Mouse (Mus musculus): Measurements from ENCODE around the gene Ap4s1. TPM values are rescaled to one million over a fixed set of nuclear protein-coding genes. Genes with fewer than 3 reads are reported as not detected.

The Ap4s1 gene
- polyA plus RNA-seq, 1 experiment from 2014 or later = 27.6 TPM

- Histone ChIP-seq H3K4me1 (peaks cover 43% of the 10 kb centered on the region), H3K9ac (no peak overlapping the region), H3K9me3 (no peaks in the 10 kb centered on the region), H3K27ac (replicated peaks) (peak overlapping the region; percentile 61), H3K4me2 (no peak overlapping the region), H3K4me3 (no peak overlapping the region), H3K27me3 (replicated peaks) (no peaks in the 10 kb centered on the region), H3K36me3 (peaks cover 6% of the 10 kb centered on the region)
- 37% methylated on average over 7 of the region's 7 CpGs for WGBS
- ATAC-seq (ENCODE audit: extremely low read depth, insufficient number of reproducible peaks, low FRiP score, low TSS enrichment) = peak; percentile 55; the same call in 1 of the 2 replicates
Observed at GRCm38 (mm10) chr12:51735840-51736271, 45.0 kb downstream of the Ap4s1 start.

DNA sequence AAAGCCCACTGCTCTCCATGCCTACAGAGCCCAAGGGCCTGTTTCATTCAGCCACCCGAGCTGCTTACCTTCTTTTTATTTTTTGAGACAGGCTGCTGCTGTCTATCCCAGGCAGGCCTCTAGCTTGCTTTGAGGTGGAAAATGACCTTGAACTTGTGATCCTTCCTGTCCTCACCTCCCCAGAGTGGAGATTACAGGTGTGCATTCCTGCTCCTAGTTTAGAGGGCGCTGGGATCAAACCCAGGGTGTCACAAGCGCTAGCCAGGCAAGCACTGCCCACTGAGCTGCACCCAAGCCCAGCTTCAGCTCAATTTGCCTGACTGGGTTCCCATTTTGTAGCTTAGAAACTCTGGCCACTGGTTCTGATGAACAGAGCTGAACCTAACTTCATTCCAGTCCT lies 45.5 kb downstream of the Ap4s1 start:
- 36% methylated on average over 3 of the region's 3 CpGs for WGBS
- no peak for ATAC-seq (ENCODE audit: extremely low read depth, insufficient number of reproducible peaks, low FRiP score, low TSS enrichment)

DNA sequence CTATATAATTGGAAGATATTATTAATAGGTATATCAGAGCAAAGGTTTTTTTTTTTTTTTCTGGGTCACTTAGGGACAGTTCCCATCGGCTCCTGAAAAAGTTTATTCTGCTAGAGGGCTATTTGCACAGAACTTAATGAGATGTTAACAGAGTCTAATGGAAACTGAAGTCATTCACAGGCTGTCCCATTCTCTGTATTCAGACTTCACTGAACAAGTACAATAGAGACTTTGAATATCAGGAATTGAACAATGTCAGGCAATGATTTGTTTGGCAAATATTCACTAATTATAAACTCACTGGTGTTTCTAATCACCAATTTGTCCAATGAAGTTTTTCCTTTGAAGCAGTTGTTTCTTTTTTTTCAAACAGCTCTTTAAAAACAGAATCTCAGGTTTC lies 46.0 kb downstream of the Ap4s1 start:
- no peaks in the 10 kb centered on the region for H3K9me3 ChIP-seq
- no peak overlapping the region for H3K27ac ChIP-seq (replicated peaks)
- ATAC-seq (ENCODE audit: extremely low read depth, insufficient number of reproducible peaks, low FRiP score, low TSS enrichment) = no peak
- no peak overlapping the region for H3K4me2 ChIP-seq
- no peak overlapping the region for H3K9ac ChIP-seq
- H3K4me3 ChIP-seq = no peak overlapping the region
- H3K4me1 ChIP-seq = peaks cover 43% of the 10 kb centered on the region
- peaks cover 10% of the 10 kb centered on the region for H3K36me3 ChIP-seq
- 81% methylated on average over 1 of the region's 1 CpGs for WGBS
- no peaks in the 10 kb centered on the region for H3K27me3 ChIP-seq (replicated peaks)

More for the DNA sequence above, 45.5 kb downstream of the Ap4s1 start:
- Histone ChIP-seq H3K9me3 (no peaks in the 10 kb centered on the region), H3K36me3 (peaks cover 6% of the 10 kb centered on the region; the same call in 1 of the 2 replicates), H3K27ac (replicated peaks) (peak overlapping the region; percentile 61), H3K9ac (peak overlapping the region; percentile 45; the same call in 1 of the 2 replicates), H3K4me2 (no peak overlapping the region), H3K4me1 (peaks cover 43% of the 10 kb centered on the region), H3K4me3 (no peak overlapping the region), H3K27me3 (replicated peaks) (no peaks in the 10 kb centered on the region)

GRCm38 (mm10) chr12:51741690-51742089 lies 50.9 kb downstream of the Ap4s1 start:
- Histone ChIP-seq H3K4me3 (no peak overlapping the region), H3K27me3 (replicated peaks) (no peaks in the 10 kb centered on the region), H3K36me3 (peaks cover 55% of the 10 kb centered on the region), H3K9me3 (no peaks in the 10 kb centered on the region), H3K9ac (no peak overlapping the region), H3K27ac (replicated peaks) (no peak overlapping the region), H3K4me2 (no peak overlapping the region), H3K4me1 (peaks cover 15% of the 10 kb centered on the region)
- no peak for ATAC-seq (ENCODE audit: extremely low read depth, insufficient number of reproducible peaks, low FRiP score, low TSS enrichment)
- WGBS = 84% methylated on average over 6 of the region's 6 CpGs

GRCm38 (mm10) chr12:51744957-51745356 lies 54.1 kb downstream of the Ap4s1 start:
- Histone ChIP-seq H3K27ac (replicated peaks) (no peak overlapping the region), H3K9ac (no peak overlapping the region), H3K36me3 (peaks cover 82% of the 10 kb centered on the region), H3K27me3 (replicated peaks) (no peaks in the 10 kb centered on the region), H3K4me1 (no peaks in the 10 kb centered on the region), H3K9me3 (no peaks in the 10 kb centered on the region), H3K4me3 (no peak overlapping the region), H3K4me2 (no peak overlapping the region)
- ATAC-seq (ENCODE audit: extremely low read depth, insufficient number of reproducible peaks, low FRiP score, low TSS enrichment) = no peak
- WGBS = 53% methylated on average over 6 of the region's 6 CpGs

DNA sequence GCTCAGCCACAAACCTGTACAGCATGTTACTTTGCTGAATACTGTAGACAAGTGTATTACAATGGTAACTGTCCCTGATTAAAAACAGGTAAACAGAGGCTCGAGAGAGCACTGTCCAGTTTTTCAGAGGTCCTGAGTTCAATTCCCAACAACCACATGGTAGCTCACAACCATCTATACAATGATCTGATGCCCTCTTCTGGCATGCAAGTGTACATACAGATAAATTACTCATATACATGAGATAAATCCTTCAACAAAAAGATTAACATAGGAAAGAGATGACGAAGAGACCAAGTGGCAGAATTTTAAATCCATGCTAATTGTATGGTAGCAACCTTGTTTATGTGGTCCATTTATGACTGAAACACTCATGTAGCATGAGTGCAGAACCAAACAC lies 56.5 kb downstream of the Ap4s1 start:
- Histone ChIP-seq H3K36me3 (peaks cover 93% of the 10 kb centered on the region), H3K9ac (no peak overlapping the region), H3K4me2 (no peak overlapping the region), H3K27ac (replicated peaks) (no peak overlapping the region), H3K27me3 (replicated peaks) (no peaks in the 10 kb centered on the region), H3K4me3 (no peak overlapping the region), H3K9me3 (no peaks in the 10 kb centered on the region), H3K4me1 (no peaks in the 10 kb centered on the region)
- ATAC-seq (ENCODE audit: extremely low read depth, insufficient number of reproducible peaks, low FRiP score, low TSS enrichment) = no peak
- 76% methylated on average over 2 of the region's 2 CpGs for WGBS

DNA sequence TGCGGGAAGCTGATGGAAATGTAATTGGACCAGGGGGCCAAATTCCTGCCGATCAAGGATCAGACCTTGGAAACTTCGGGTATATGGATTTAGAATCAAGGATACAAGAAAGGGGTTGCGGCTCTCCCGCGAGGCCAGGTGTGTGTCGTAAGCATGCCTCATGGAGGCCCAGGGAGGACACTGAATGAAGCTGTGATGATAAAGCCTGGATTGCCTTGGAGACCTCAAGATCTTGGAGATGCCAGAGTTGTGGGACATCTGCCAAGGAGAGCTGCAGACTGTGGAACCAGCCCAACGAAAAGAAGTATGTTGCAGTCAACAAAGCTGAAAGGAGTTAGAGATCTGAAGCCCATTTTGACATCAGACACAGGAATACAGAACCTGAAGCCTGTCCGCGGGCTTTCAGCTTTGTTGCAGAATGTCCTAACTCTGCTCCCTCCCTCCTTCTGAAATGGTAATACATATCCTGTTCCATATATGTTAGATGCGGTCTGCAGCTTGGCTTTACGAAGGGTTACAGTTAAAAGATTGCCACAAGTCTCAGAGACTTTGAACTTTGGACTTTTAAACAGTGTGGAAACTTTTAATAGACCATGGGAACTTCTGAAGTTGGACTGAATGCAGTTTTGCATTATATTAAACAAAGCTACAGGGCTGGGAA lies 65.2 kb downstream of the Ap4s1 start:
- ATAC-seq (ENCODE audit: extremely low read depth, insufficient number of reproducible peaks, low FRiP score, low TSS enrichment) = no peak
- Histone ChIP-seq H3K4me3 (no peak overlapping the region), H3K27me3 (replicated peaks) (no peaks in the 10 kb centered on the region), H3K4me1 (no peaks in the 10 kb centered on the region), H3K36me3 (peaks cover 92% of the 10 kb centered on the region), H3K27ac (replicated peaks) (no peak overlapping the region), H3K4me2 (no peak overlapping the region), H3K9me3 (no peaks in the 10 kb centered on the region), H3K9ac (no peak overlapping the region)
- 93% methylated on average over 12 of the region's 12 CpGs for WGBS

GRCm38 (mm10) chr12:51756599-51756961 lies 65.7 kb downstream of the Ap4s1 start:
- ATAC-seq (ENCODE audit: extremely low read depth, insufficient number of reproducible peaks, low FRiP score, low TSS enrichment) = no peak
- H3K4me1 ChIP-seq = no peaks in the 10 kb centered on the region
- no peaks in the 10 kb centered on the region for H3K27me3 ChIP-seq (replicated peaks)
- H3K36me3 ChIP-seq = peaks cover 92% of the 10 kb centered on the region
- no peak overlapping the region for H3K27ac ChIP-seq (replicated peaks)
- H3K9me3 ChIP-seq = no peaks in the 10 kb centered on the region
- H3K4me2 ChIP-seq = no peak overlapping the region
- no peak overlapping the region for H3K4me3 ChIP-seq
- no peak overlapping the region for H3K9ac ChIP-seq

GRCm38 (mm10) chr12:51759374-51759773 lies 68.5 kb downstream of the Ap4s1 start:
- 88% methylated on average over 3 of the region's 3 CpGs for whole genome bisulfite sequencing
- no peak for ATAC-seq (ENCODE audit: extremely low read depth, insufficient number of reproducible peaks, low FRiP score, low TSS enrichment)
- Histone ChIP-seq H3K9ac (no peak overlapping the region), H3K4me1 (no peaks in the 10 kb centered on the region), H3K27ac (replicated peaks) (no peak overlapping the region), H3K4me2 (no peak overlapping the region), H3K36me3 (peaks cover 94% of the 10 kb centered on the region), H3K27me3 (replicated peaks) (no peaks in the 10 kb centered on the region), H3K4me3 (no peak overlapping the region), H3K9me3 (no peaks in the 10 kb centered on the region)

DNA sequence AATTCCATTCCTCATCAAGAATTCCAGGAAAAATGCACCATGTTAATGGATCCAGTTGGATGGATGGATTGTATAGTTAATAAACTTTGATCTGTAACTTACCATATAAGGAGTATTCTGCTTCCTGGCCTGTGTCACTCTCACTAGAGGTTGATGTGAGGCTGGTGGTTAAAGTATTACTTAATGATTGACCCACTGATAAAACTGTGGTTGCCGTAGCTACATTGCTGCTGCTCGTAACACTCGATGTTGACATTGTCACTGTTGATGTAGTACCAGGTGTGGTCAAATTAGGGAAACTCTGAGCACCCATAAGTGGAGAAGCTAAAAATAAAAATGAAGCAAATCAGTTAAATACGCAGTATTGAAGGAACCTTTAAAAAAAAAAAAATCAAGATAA lies 76.6 kb downstream of the Ap4s1 start:
- Histone ChIP-seq H3K4me1 (peaks cover 9% of the 10 kb centered on the region), H3K36me3 (peaks cover 82% of the 10 kb centered on the region), H3K27me3 (replicated peaks) (no peaks in the 10 kb centered on the region), H3K4me2 (no peak overlapping the region), H3K9me3 (no peaks in the 10 kb centered on the region), H3K9ac (no peak overlapping the region), H3K27ac (replicated peaks) (no peak overlapping the region), H3K4me3 (no peak overlapping the region)
- no peak for ATAC-seq (ENCODE audit: extremely low read depth, insufficient number of reproducible peaks, low FRiP score, low TSS enrichment)
- WGBS = 79% methylated on average over 4 of the region's 4 CpGs

GRCm38 (mm10) chr12:51768702-51769101 lies 77.9 kb downstream of the Ap4s1 start:
- Histone ChIP-seq H3K4me1 (peaks cover 10% of the 10 kb centered on the region), H3K9ac (no peak overlapping the region), H3K27ac (replicated peaks) (no peak overlapping the region), H3K9me3 (no peaks in the 10 kb centered on the region), H3K36me3 (peaks cover 81% of the 10 kb centered on the region), H3K4me2 (no peak overlapping the region), H3K27me3 (replicated peaks) (no peaks in the 10 kb centered on the region), H3K4me3 (no peak overlapping the region)
- ATAC-seq (ENCODE audit: extremely low read depth, insufficient number of reproducible peaks, low FRiP score, low TSS enrichment) = no peak
- WGBS = 89% methylated on average over 15 of the region's 15 CpGs

DNA sequence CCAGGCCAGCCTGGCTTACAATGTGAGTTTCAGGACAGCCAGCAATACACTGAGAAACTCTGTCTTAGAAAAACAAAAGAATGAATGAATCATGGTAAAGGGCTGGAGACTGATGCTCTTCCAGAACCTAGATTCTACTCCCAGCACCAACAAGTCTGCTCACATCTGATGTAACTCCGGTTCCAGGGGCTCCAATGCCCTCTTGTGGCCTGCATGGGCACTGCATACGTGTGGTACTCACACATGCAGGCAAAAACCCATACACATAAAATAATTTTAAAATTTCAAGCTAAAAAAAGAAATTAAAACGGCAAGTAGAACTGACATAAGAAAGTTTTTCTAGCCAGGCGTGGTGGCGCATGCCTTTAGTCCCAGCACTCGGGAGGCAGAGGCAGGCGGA lies 94.0 kb downstream of the Ap4s1 start:
- ATAC-seq (ENCODE audit: extremely low read depth, insufficient number of reproducible peaks, low FRiP score, low TSS enrichment) = no peak
- Histone ChIP-seq H3K4me2 (no peak overlapping the region), H3K4me1 (no peaks in the 10 kb centered on the region), H3K27me3 (replicated peaks) (no peaks in the 10 kb centered on the region), H3K9ac (no peak overlapping the region), H3K9me3 (no peaks in the 10 kb centered on the region), H3K4me3 (no peak overlapping the region), H3K27ac (replicated peaks) (no peak overlapping the region), H3K36me3 (peaks cover 95% of the 10 kb centered on the region)
- WGBS = 91% methylated on average over 7 of the region's 7 CpGs

All from heart, embryonic 13.5 days (tissue).